Mouse (Mus musculus): ENCODE results near the gene Nxf1.

GRCm38 (mm10) chr19:8798264-8798946, 41.5 kb downstream of the Nxf1 start, which contains the start of gene Polr2g:
- no peak for TF ChIP-seq CTCF (IDR thresholded peaks at IDR 0.05; ENCODE audit: control insufficient read depth, insufficient read depth, insufficient read length)
- TF ChIP-seq MYOG (IDR thresholded peaks at IDR 0.05; ENCODE audit: control insufficient read depth, extremely low read depth, insufficient read length): no peak

Measured in C2C12 (cell line).